Mouse (Mus musculus): Measurements from ENCODE around the gene Grasp. TPM values are rescaled to one million over a fixed set of nuclear protein-coding genes. Genes with fewer than 3 reads are reported as not detected.

The Grasp gene
- polyA plus RNA-seq, 1 experiment from 2014 or later = 0.35 TPM

DNA sequence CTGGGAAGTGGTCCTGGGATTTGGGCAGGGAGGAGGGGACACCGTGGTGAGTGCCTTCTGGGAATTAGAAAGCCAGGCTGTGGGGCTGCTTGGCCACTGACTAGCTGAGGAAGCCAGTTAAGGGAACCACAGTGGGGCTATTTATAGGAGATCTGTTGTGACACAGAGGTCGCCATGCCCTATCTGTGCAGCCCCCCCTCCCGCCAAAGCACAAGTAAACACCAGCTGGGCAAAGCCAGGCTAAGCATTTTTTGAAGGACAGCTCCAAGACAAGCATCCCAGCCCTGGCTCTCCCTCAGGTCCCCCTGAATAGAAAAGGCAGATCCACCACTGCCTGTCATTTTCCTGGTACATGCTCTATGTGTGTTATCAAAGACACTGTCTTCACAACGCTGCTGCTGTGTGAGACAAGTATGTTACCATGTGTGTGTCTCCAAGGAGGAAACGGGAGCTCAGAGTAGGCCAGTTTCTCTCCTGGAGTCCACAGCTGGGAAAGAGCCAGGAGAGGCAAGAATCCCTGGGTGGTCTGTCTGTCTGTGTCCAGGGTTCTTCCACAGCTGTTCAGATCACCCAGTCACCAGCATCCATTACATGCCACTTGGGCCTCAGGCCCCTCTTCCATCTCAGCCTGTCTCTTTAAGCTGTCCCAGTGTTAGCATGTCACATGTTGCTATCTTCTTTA is 24.2 kb downstream of the Grasp start:
- H3K9ac ChIP-seq (replicated peaks) = no peak overlapping the region
- H3K4me3 ChIP-seq (ENCODE audit: low read depth, low read length) = no peak overlapping the region
- peaks cover 13% of the 10 kb centered on the region for H3K4me1 ChIP-seq (ENCODE audit: insufficient read depth)
- H3K36me3 ChIP-seq (replicated peaks; ENCODE audit: insufficient read depth, low read length) = no peaks in the 10 kb centered on the region
- no peak overlapping the region for H3K4me2 ChIP-seq (ENCODE audit: low read depth, low read length)
- H3K27me3 ChIP-seq (ENCODE audit: insufficient read depth, low read length) = no peaks in the 10 kb centered on the region
- DNase-seq (no peak), ATAC-seq (no peak)
- peak overlapping the region; percentile 97 for H3K27ac ChIP-seq (ENCODE audit: low read depth)
- no peaks in the 10 kb centered on the region for H3K9me3 ChIP-seq (ENCODE audit: low read length)
- TF ChIP-seq EP300 (IDR thresholded peaks at IDR 0.05; ENCODE audit: low read depth) = no peak
- WGBS (ENCODE audit: insufficient replicate concordance) = 36% methylated on average over 5 of the region's 5 CpGs

DNA sequence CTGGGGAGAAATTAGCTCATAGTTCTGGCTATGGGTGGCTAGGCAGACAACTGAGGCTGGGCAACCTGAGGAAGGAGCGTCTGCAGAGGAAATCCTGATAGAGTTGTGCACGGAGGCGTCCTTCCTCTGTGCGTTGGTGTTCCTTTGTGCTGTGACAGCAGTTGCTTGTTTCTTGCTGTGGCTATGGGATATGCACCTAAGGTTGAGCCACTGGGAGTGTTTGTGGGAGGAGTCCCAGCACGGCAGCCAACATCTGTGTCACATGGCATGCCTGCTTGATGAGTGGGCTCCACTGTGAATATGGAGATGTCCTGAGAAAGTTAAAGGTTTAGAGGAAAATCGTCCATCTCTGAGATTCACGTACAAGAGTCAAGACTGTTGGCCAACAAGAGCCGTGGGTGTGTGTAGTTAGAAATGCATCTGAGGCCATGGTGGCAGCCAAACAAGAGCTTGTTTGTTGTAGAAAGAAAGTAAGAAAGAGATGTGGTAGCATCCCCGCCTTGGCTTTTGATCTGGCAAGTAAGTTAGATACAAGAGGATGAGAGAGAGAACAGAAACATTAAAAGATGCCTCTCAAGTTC is 26.3 kb downstream of the Grasp start:
- no peaks in the 10 kb centered on the region for H3K9me3 ChIP-seq (ENCODE audit: low read length)
- DNase-seq (no peak), ATAC-seq (no peak)
- peaks cover 19% of the 10 kb centered on the region for H3K4me1 ChIP-seq (ENCODE audit: insufficient read depth)
- WGBS (ENCODE audit: insufficient replicate concordance) = 55% methylated on average over 9 of the region's 9 CpGs
- H3K27me3 ChIP-seq (ENCODE audit: insufficient read depth, low read length) = peaks cover 3% of the 10 kb centered on the region; the same call in 1 of the 2 replicates
- H3K9ac ChIP-seq (replicated peaks) = no peak overlapping the region
- TF ChIP-seq CTCF (IDR thresholded peaks at IDR 0.05; ENCODE audit: low read depth) (no peak), EP300 (IDR thresholded peaks at IDR 0.05; ENCODE audit: low read depth) (no peak)
- no peak overlapping the region for H3K27ac ChIP-seq (ENCODE audit: low read depth)
- H3K4me3 ChIP-seq (ENCODE audit: low read depth, low read length) = no peak overlapping the region
- no peak overlapping the region for H3K4me2 ChIP-seq (ENCODE audit: low read depth, low read length)
- H3K36me3 ChIP-seq (replicated peaks; ENCODE audit: insufficient read depth, low read length) = no peaks in the 10 kb centered on the region

DNA sequence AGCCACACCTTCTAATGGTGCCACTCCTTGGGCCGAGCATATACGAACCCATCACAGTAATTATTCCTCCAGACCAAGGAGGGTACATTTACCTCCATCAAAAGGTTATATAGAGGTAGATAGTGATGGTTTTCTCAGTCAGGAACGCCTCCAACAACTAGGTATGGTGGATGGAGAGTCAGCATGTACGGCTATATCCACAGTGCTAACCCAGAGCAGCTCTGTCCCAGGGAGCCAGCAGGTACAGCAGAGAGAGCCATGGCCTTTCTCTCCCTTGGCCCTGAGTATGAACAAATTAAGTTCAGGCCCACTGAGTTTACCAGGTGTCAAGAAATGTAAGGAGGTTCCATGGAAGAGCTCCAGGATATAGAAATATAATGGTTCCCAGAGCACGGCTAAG is 27.9 kb downstream of the Grasp start:
- Histone ChIP-seq H3K27me3 (ENCODE audit: insufficient read depth, low read length) (peaks cover 3% of the 10 kb centered on the region; the same call in 1 of the 2 replicates), H3K27ac (ENCODE audit: low read depth) (no peak overlapping the region), H3K36me3 (replicated peaks; ENCODE audit: insufficient read depth, low read length) (no peaks in the 10 kb centered on the region), H3K9ac (replicated peaks) (no peak overlapping the region), H3K4me3 (ENCODE audit: low read depth, low read length) (no peak overlapping the region), H3K9me3 (ENCODE audit: low read length) (no peaks in the 10 kb centered on the region), H3K4me2 (ENCODE audit: low read depth, low read length) (no peak overlapping the region), H3K4me1 (ENCODE audit: insufficient read depth) (peaks cover 21% of the 10 kb centered on the region)
- no peak for DNase-seq
- WGBS (ENCODE audit: insufficient replicate concordance) = 86% methylated on average over 5 of the region's 5 CpGs
- TF ChIP-seq EP300 (IDR thresholded peaks at IDR 0.05; ENCODE audit: low read depth) (no peak), CTCF (IDR thresholded peaks at IDR 0.05; ENCODE audit: low read depth) (no peak)
- ATAC-seq = no peak

DNA sequence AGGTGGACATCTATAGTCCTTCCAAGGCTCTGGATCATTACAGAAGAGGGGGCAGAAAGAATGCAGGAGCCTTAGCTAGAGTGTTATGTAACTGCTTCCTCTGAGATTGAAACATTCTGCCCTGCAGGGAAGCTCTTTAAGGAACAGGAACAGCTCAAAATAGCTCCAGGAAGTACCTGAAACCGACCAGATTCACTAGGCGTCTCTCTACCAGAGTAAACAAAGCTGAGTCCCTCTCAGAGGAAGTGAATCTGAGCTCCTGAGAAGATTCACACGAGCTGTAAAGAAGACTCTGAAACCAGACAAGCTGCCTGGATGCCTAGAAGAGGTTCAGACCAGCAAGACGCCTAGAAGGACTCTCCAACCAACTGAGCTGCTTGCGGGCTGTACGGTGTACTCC is 28.6 kb downstream of the Grasp start:
- H3K9me3 ChIP-seq (ENCODE audit: low read length) = no peaks in the 10 kb centered on the region
- no peak for DNase-seq
- H3K27me3 ChIP-seq (ENCODE audit: insufficient read depth, low read length) = peaks cover 3% of the 10 kb centered on the region; the same call in 1 of the 2 replicates
- no peaks in the 10 kb centered on the region for H3K36me3 ChIP-seq (replicated peaks; ENCODE audit: insufficient read depth, low read length)
- H3K4me3 ChIP-seq (ENCODE audit: low read depth, low read length) = no peak overlapping the region
- H3K4me1 ChIP-seq (ENCODE audit: insufficient read depth) = peaks cover 17% of the 10 kb centered on the region
- no peak overlapping the region for H3K9ac ChIP-seq (replicated peaks)
- no peak for ATAC-seq
- H3K4me2 ChIP-seq (ENCODE audit: low read depth, low read length) = no peak overlapping the region
- no peak overlapping the region for H3K27ac ChIP-seq (ENCODE audit: low read depth)
- TF ChIP-seq CTCF (IDR thresholded peaks at IDR 0.05; ENCODE audit: low read depth) (no peak), EP300 (IDR thresholded peaks at IDR 0.05; ENCODE audit: low read depth) (no peak)
- WGBS (ENCODE audit: insufficient replicate concordance) = 59% methylated on average over 6 of the region's 6 CpGs

DNA sequence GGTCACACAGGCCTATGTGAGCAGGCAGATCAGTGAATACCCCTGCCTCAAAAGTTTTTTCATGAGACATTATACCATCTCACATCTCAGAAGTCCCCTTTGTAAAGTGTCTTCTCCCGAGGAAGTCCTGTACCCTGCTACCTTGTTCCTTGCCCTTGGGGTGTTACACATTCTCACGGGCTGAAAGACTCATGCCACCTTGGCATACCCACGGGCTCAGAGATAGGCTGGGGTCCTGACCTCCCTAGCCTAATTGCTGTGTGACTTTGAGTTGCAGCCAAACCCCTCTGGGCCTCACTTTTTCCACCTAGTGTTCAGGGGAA is 29.5 kb downstream of the Grasp start:
- TF ChIP-seq EP300 (IDR thresholded peaks at IDR 0.05; ENCODE audit: low read depth) (no peak), CTCF (IDR thresholded peaks at IDR 0.05; ENCODE audit: low read depth) (no peak)
- no peak overlapping the region for H3K27ac ChIP-seq (ENCODE audit: low read depth)
- 39% methylated on average over 3 of the region's 3 CpGs for WGBS (ENCODE audit: insufficient replicate concordance)
- peak overlapping the region; percentile 58; the same call in 1 of the 2 replicates for H3K9ac ChIP-seq (replicated peaks)
- ATAC-seq = 0 out of 2 replicates have a peak, but pooled peaks have one; percentile 1
- H3K4me3 ChIP-seq (ENCODE audit: low read depth, low read length) = peak overlapping the region; percentile 47
- H3K27me3 ChIP-seq (ENCODE audit: insufficient read depth, low read length) = peaks cover 3% of the 10 kb centered on the region; the same call in 1 of the 2 replicates
- no peaks in the 10 kb centered on the region for H3K36me3 ChIP-seq (replicated peaks; ENCODE audit: insufficient read depth, low read length)
- no peak for DNase-seq
- no peaks in the 10 kb centered on the region for H3K9me3 ChIP-seq (ENCODE audit: low read length)
- peaks cover 20% of the 10 kb centered on the region for H3K4me1 ChIP-seq (ENCODE audit: insufficient read depth)
- peak overlapping the region; percentile 73 for H3K4me2 ChIP-seq (ENCODE audit: low read depth, low read length)

DNA sequence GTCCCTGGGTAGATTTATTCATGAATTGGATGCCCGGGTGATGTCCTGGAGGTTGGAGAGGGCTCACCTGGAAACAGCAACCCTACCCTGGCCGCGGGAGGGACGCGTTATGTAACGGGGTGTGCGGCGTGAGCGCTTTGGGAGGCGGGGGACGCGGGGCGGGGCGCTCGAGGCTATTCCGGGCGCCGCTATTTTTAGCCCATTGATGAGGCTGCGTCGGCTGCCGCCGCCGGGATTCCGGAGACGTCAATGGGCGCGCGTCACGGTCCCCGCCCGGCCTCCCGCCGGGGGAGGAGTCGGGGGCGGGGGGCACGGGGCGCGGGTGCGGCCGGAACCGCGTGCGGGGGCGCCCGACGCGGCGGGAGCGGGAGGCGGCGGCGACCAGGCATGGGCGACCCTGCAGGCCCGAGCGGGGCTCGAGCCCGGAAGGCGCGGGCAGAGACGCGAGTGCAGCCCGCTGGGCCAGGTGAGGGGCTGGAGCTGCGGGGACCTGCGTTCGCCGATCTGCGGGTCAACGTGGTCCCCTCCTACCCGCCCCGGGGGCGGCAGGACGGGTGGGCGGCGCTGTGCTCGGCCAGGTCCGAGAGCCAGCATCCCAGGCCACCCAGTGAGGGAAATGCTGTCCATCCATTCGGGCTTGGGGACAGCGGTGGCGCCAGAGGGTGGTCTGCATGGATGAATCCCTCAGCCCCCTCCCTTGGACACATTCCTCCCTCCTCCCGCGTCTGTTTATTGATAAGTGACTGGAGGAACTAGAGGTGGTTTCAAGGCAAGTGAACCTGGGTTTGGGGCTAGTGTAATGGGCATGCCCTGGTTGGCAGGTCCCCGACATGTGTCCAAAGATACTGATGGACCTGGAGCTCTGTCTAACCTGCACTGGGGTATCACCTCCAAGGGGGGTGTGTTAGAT is 30.2 kb downstream of the Grasp start, which contains the start of gene Nr4a1:
TSS of gene Nr4a1 (plus strand) at position 384 of the 910 bp plus-strand sequence.
- 2% methylated on average over 77 of the region's 82 CpGs for WGBS (ENCODE audit: insufficient replicate concordance)
- H3K27ac ChIP-seq (ENCODE audit: low read depth) = no peak within 1 kb of the TSS; the same call in 1 of the 2 replicates
- peaks cover 3% of the 10 kb centered on the region; the same call in 1 of the 2 replicates for H3K27me3 ChIP-seq (ENCODE audit: insufficient read depth, low read length)
- peak; percentile 64 for DNase-seq
- H3K9me3 ChIP-seq (ENCODE audit: low read length) = no peaks in the 10 kb centered on the region
- peak; percentile 46 for ATAC-seq
- peak within 1 kb of the TSS; percentile 73 for H3K4me2 ChIP-seq (ENCODE audit: low read depth, low read length)
- H3K9ac ChIP-seq (replicated peaks) = peak within 1 kb of the TSS; percentile 58
- TF ChIP-seq CTCF (IDR thresholded peaks at IDR 0.05; ENCODE audit: low read depth) (no peak), EP300 (IDR thresholded peaks at IDR 0.05; ENCODE audit: low read depth) (no peak)
- peaks cover 20% of the 10 kb centered on the region for H3K4me1 ChIP-seq (ENCODE audit: insufficient read depth)
- H3K4me3 ChIP-seq (ENCODE audit: low read depth, low read length) = peak within 1 kb of the TSS; percentile 47
- H3K36me3 ChIP-seq (replicated peaks; ENCODE audit: insufficient read depth, low read length) = no peaks in the 10 kb centered on the region

Data from liver, postnatal 0 days (tissue).